Mouse (Mus musculus) kidney, adult 2 months (tissue): ENCODE data around the gene Chrm5.

ENCODE experiments used
- CTCF ChIP-seq: fragments of 200-500 bp; conservative IDR thresholded peaks from 2 replicates; pipeline ENCODE4 v1.5.1; 2011; ENCODE audit warnings: low read depth, mild to moderate bottlenecking, control low read depth, low read length, moderate library complexity, mixed read lengths; ENCODE audit not compliant: insufficient read depth, insufficient read length
- POLR2A ChIP-seq: fragments of 200-500 bp; IDR thresholded peaks from one replicate; pipeline ENCODE4 v1.6.1; 2011; ENCODE audit warnings: low read depth, low read length, control low read depth

DNA sequence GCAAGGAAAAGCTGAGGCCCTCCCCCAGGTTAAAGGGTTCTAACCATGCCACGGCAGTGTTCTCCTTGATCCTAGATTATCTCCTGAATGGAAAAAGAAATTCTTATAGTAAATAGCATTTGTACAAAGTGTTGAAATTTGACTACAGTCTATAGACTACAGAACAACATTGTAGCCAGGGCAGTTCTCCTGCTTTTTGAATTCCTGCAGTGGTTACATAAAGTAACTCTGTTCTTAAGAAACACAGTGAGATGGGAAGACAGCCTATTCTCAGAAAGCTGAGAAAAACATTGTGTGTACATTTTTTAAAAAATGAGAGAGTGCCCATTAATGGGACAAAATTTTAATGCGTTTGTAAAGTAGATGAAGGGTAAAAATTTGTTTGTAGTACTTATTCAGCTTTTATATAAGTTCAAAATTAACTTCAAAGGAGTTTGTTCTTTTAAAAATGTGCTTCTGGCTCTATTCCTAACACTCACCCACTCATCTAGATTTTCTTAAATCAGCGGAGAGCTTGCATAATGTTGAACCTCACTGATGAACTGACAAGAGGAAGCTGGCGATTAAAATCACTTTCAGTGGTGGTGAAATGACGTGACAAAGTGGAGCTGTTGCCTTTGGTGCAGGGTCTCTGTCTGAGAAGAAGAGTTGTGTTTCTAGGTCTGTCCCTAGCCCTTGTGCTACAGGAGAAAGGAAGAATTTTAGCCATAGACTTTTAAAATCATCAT is 5.4 kb downstream of the Chrm5 start:
- TF ChIP-seq CTCF (no peak), POLR2A (no peak)
